8 mouse cellular contexts compared by ENCODE assay signal in the genomic region with DNA sequence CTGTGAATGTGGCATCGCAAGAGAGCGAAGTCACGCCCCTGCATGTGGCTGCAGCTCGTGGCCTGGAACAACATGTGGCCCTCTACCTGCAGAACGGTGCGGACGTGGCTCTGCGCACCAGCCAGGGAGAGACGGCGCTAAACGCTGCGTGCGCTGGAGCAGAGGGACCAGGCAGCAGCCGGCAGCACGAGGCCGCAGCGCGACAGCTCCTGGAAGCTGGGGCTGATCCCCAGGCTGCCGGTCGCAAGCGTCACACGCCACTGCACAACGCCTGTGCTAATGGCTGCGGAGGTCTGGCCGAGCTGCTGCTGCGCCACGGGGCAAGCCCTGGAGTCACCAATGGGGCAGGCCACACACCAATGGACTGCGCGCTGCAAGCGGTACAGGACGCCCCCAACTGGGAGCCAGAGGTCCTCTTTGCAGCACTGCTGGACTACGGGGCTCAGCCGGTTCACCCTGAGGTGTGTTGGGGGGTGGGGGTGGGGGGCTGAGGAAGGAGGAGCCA. TPM values are rescaled to one million over a fixed set of nuclear protein-coding genes. Genes with fewer than 3 reads are reported as not detected.
DNase-seq lines count a peak whose midpoint lies in the region; ATAC-seq and TF ChIP-seq lines count a peak whose summit lies in the region.

No protein-coding gene starts in this region.

- peak overlapping the region; percentile 44; the same call in 1 of the 2 replicates for H3K27ac ChIP-seq in hindbrain, embryonic 12.5 days
- H3K27ac ChIP-seq in liver, embryonic 14.5 days: no peak overlapping the region

- H3K9ac ChIP-seq in hindbrain, embryonic 12.5 days: peak overlapping the region; percentile 59
- peak overlapping the region; percentile 51 for H3K9ac ChIP-seq in liver, embryonic 14.5 days (replicated peaks)

- TF ChIP-seq CTCF in E14TG2a.4 (conservative IDR thresholded peaks at IDR 0.05; ENCODE audit: low read length): no peak
- no peak for TF ChIP-seq CTCF in liver, embryonic 14.5 days (IDR thresholded peaks at IDR 0.05; ENCODE audit: low read depth)

- peak overlapping the region; percentile 73 for H3K4me3 ChIP-seq in E14TG2a.4 (replicated peaks; ENCODE audit: low read length)
- H3K4me3 ChIP-seq in hindbrain, embryonic 12.5 days: peak overlapping the region; percentile 33
- H3K4me3 ChIP-seq in liver, embryonic 14.5 days (ENCODE audit: insufficient read depth in 1 of 2, low read depth in 2 of 2, low read length in 2 of 2): peak overlapping the region; percentile 26 to 43

- intact Hi-C loops in gastrocnemius, postnatal 14 days (cut with DNase I; ENCODE audit: low total_unique reads): no loop called here

- peak; percentile 69 for ATAC-seq in hindbrain, embryonic 12.5 days (ENCODE audit: low FRiP score)
- ATAC-seq in liver, embryonic 14.5 days (ENCODE audit: insufficient read depth): peak; percentile 65

- no peak for TF ChIP-seq EP300 in liver, embryonic 14.5 days (IDR thresholded peaks at IDR 0.05; ENCODE audit: low read depth)

- no peaks in the 10 kb centered on the region for H3K9me3 ChIP-seq in E14TG2a.4 (ENCODE audit: low read length)
- no peaks in the 10 kb centered on the region for H3K9me3 ChIP-seq in hindbrain, embryonic 12.5 days (replicated peaks)
- no peaks in the 10 kb centered on the region for H3K9me3 ChIP-seq in liver, embryonic 14.5 days (ENCODE audit: control insufficient read depth, low read length)

- peaks cover 58% of the 10 kb centered on the region for H3K4me1 ChIP-seq in E14TG2a.4 (replicated peaks; ENCODE audit: low read depth, low read length)
- peaks cover 10% of the 10 kb centered on the region for H3K4me1 ChIP-seq in hindbrain, embryonic 12.5 days
- no peaks in the 10 kb centered on the region; a peak in 3 of 4 replicates for H3K4me1 ChIP-seq in liver, embryonic 14.5 days (replicated peaks; ENCODE audit: control insufficient read depth in 2 of 2, insufficient read depth in 2 of 2, low read length in 1 of 2)

- no peaks in the 10 kb centered on the region for H3K36me3 ChIP-seq in E14TG2a.4 (ENCODE audit: insufficient read depth, low read length)
- H3K36me3 ChIP-seq in hindbrain, embryonic 12.5 days: no peaks in the 10 kb centered on the region
- no peaks in the 10 kb centered on the region for H3K36me3 ChIP-seq in liver, embryonic 14.5 days (replicated peaks; ENCODE audit: control insufficient read depth, insufficient read depth, low read depth)

- peaks cover 30% of the 10 kb centered on the region for H3K27me3 ChIP-seq in E14TG2a.4 (ENCODE audit: insufficient read depth, low read length)
- H3K27me3 ChIP-seq in hindbrain, embryonic 12.5 days: peaks cover 15% of the 10 kb centered on the region
- H3K27me3 ChIP-seq in liver, embryonic 14.5 days (ENCODE audit: control insufficient read depth, insufficient read depth, low read length): no peaks in the 10 kb centered on the region

- H3K4me2 ChIP-seq in hindbrain, embryonic 12.5 days (replicated peaks): peak overlapping the region; percentile 77
- peak overlapping the region; percentile 61 for H3K4me2 ChIP-seq in liver, embryonic 14.5 days (ENCODE audit: low read depth)

- peak; percentile 40 for DNase-seq in gastrocnemius, postnatal 14 days
- no peak for DNase-seq in gastrocnemius, adult 8-10 months (ENCODE audit: low spot score in 2 of 2)
- DNase-seq in embryo, embryonic 10 days (ENCODE audit: low spot score): peak; percentile 83
- peak in 1 of 3 experiments; percentile 5 for DNase-seq in liver, embryonic 14.5 days (ENCODE audit: low read depth in 3 of 3, low spot score in 3 of 3)
- peak; percentile 24 for DNase-seq in retina, postnatal 7 days (ENCODE audit: low read depth, low spot score)
- DNase-seq in thymus, postnatal 25 days: no peak

- WGBS in hindbrain, embryonic 12.5 days: under 1% methylated on average over 33 of the region's 33 CpGs
- WGBS in liver, embryonic 14.5 days (ENCODE audit: insufficient replicate concordance): 4% methylated on average over 33 of the region's 33 CpGs

RNA-seq across cellular contexts. Expression of a gene that starts 7.9 kb away (rescaled TPM):
- 10 to 100 TPM; 58.9 to 61.2 TPM for total RNA-seq in gastrocnemius, postnatal 14 days (2021)
- 10 to 100 TPM; 92.5 to 99.3 (median 93.6) TPM for total RNA-seq in gastrocnemius, adult 8-10 months (2022)
- not detected in 2 replicates for polyA plus RNA-seq in hindbrain, embryonic 12.5 days (2016; fragmentation: Nextera tagmentation; extraction: Ambion mirVana)
- polyA plus RNA-seq in liver, embryonic 14.5 days (2012; rRNA removed): 0.39 and 0.44 TPM in 2 replicates
- polyA plus RNA-seq in liver, embryonic 14.5 days (2014; fragmentation: Nextera tagmentation; extraction: Ambion mirVana): 0.05 and 0.08 TPM in 2 replicates

RNA-seq across cellular contexts. Expression of a gene that starts 8.3 kb away (rescaled TPM):
- 10 to 100 TPM; 14.8 to 14.9 TPM for total RNA-seq in gastrocnemius, postnatal 14 days (2021)
- total RNA-seq in gastrocnemius, adult 8-10 months (2022): 10 to 100 TPM; 14.7 to 15.8 (median 15.0) TPM
- polyA plus RNA-seq in hindbrain, embryonic 12.5 days (2016; fragmentation: Nextera tagmentation; extraction: Ambion mirVana): 67.9 and 68.4 TPM in 2 replicates
- 19.1 and 19.8 TPM in 2 replicates for polyA plus RNA-seq in liver, embryonic 14.5 days (2012; rRNA removed)
- 19.3 and 24.7 TPM in 2 replicates for polyA plus RNA-seq in liver, embryonic 14.5 days (2014; fragmentation: Nextera tagmentation; extraction: Ambion mirVana)

RNA-seq across cellular contexts. Expression of a gene that starts 20.0 kb away (rescaled TPM):
- 10 to 100 TPM; 15.9 to 17.5 TPM for total RNA-seq in gastrocnemius, postnatal 14 days (2021)
- 10 to 100 TPM in 3 of 4 experiments, 1 to 10 TPM in 1; 9.3 to 14.5 (median 11.1) TPM for total RNA-seq in gastrocnemius, adult 8-10 months (2022)
- polyA plus RNA-seq in hindbrain, embryonic 12.5 days (2016; fragmentation: Nextera tagmentation; extraction: Ambion mirVana): 28.5 and 29.7 TPM in 2 replicates
- polyA plus RNA-seq in liver, embryonic 14.5 days (2012; rRNA removed): 11.0 and 11.6 TPM in 2 replicates
- 3.6 and 4.7 TPM in 2 replicates for polyA plus RNA-seq in liver, embryonic 14.5 days (2014; fragmentation: Nextera tagmentation; extraction: Ambion mirVana)

RNA-seq across cellular contexts. Expression of a gene that starts 27.8 kb away (rescaled TPM):
- under 1 TPM; 0.11 to 0.47 TPM for total RNA-seq in gastrocnemius, postnatal 14 days (2021)
- total RNA-seq in gastrocnemius, adult 8-10 months (2022): not detected
- polyA plus RNA-seq in hindbrain, embryonic 12.5 days (2016; fragmentation: Nextera tagmentation; extraction: Ambion mirVana): 9.4 and 12.5 TPM in 2 replicates
- polyA plus RNA-seq in liver, embryonic 14.5 days (2012; rRNA removed): 10.9 and 11.3 TPM in 2 replicates
- polyA plus RNA-seq in liver, embryonic 14.5 days (2014; fragmentation: Nextera tagmentation; extraction: Ambion mirVana): 10.8 and 13.2 TPM in 2 replicates

RNA-seq across cellular contexts. Expression of a gene that starts 43.1 kb away (rescaled TPM):
- total RNA-seq in gastrocnemius, postnatal 14 days (2021): 10 to 100 TPM; 38.2 to 45.5 TPM
- 10 to 100 TPM; 31.5 to 41.6 (median 38.2) TPM for total RNA-seq in gastrocnemius, adult 8-10 months (2022)
- polyA plus RNA-seq in hindbrain, embryonic 12.5 days (2016; fragmentation: Nextera tagmentation; extraction: Ambion mirVana): 101 and 111 TPM in 2 replicates
- polyA plus RNA-seq in liver, embryonic 14.5 days (2012; rRNA removed): 19.9 and 34.7 TPM in 2 replicates
- 42.5 and 48.8 TPM in 2 replicates for polyA plus RNA-seq in liver, embryonic 14.5 days (2014; fragmentation: Nextera tagmentation; extraction: Ambion mirVana)

Comparison
In these comparisons a context has a peak if more than half of its experiments do, and no peak if none do; other contexts are left out.
1. DNase-seq: peak in gastrocnemius, postnatal 14 days (single experiment), embryo, embryonic 10 days (single experiment) and retina, postnatal 7 days (single experiment); none in gastrocnemius, adult 8-10 months (0 of 2) and thymus, postnatal 25 days (single experiment).
2. Peak in every context shown above with its lines, with median percentiles within 50 percentile points of each other: H3K4me3 ChIP-seq.